27 mouse cellular contexts compared by ENCODE assay signal in the genomic region with DNA sequence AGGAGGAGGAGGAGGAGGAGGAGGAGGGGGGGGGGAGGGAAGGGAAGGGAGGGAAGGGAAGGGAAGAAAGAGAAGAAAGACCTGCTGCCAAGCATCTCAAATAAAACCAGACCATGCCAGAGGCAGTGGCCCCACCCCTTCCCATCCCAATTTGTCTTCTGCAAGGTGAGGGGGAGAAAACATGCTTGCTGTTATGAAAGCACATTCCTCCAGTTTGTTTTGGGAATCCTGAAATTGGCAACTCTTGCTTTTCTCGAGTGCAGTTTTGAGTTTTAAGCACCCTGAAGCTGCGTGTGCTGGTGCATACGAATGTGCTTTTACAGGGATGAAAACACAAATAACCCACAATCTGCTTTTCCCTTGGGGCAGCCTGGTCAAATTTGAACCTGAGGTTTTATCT.
DNase-seq lines count a peak whose midpoint lies in the region; ATAC-seq and TF ChIP-seq lines count a peak whose summit lies in the region.
"Had no signal": no experiment of that assay in that cellular context is flagged by ENCODE, and none has a peak within 500 bp of the region (broad histone marks: within the 10 kb centered on the region; RNA-seq: fewer than 3 reads in every experiment).

No protein-coding gene starts in this region.

- TF ChIP-seq POLR2A in kidney, adult 2 months (IDR thresholded peaks at IDR 0.05; ENCODE audit: low read depth, low read length): no peak

- H3K9ac ChIP-seq in midbrain, embryonic 11.5 days (ENCODE audit: low read length): no peak overlapping the region
- H3K9ac ChIP-seq in midbrain, embryonic 16.5 days (ENCODE audit: low read depth, low read length): no peak overlapping the region
- H3K9ac ChIP-seq: embryonic facial prominence, embryonic 12.5 days; forebrain, embryonic 13.5 days; forebrain, embryonic 15.5 days had no signal

- no peak overlapping the region for H3K4me3 ChIP-seq in kidney, adult 2 months (ENCODE audit: insufficient read depth, low read depth, low read length)
- H3K4me3 ChIP-seq in midbrain, embryonic 11.5 days (ENCODE audit: low read depth, low read length): no peak overlapping the region
- H3K4me3 ChIP-seq in midbrain, embryonic 16.5 days (ENCODE audit: low read depth, low read length): no peak overlapping the region
- H3K4me3 ChIP-seq: embryonic facial prominence, embryonic 10.5 days; embryonic facial prominence, embryonic 12.5 days; forebrain, embryonic 13.5 days; forebrain, embryonic 15.5 days had no signal

- H3K27ac ChIP-seq in kidney, adult 2 months (ENCODE audit: insufficient read depth, low read depth, low read length): no peak overlapping the region
- H3K27ac ChIP-seq in midbrain, embryonic 11.5 days (ENCODE audit: low read depth, low read length): no peak overlapping the region
- no peak overlapping the region for H3K27ac ChIP-seq in midbrain, embryonic 16.5 days (ENCODE audit: low read length)
- H3K27ac ChIP-seq: embryonic facial prominence, embryonic 10.5 days; embryonic facial prominence, embryonic 12.5 days; forebrain, embryonic 13.5 days; forebrain, embryonic 15.5 days had no signal

- H3K9me3 ChIP-seq in midbrain, embryonic 11.5 days (ENCODE audit: control insufficient read depth, low read length): no peaks in the 10 kb centered on the region
- no peaks in the 10 kb centered on the region for H3K9me3 ChIP-seq in midbrain, embryonic 16.5 days (replicated peaks; ENCODE audit: control insufficient read depth, low read length, poor library complexity, severe bottlenecking)
- H3K9me3 ChIP-seq: embryonic facial prominence, embryonic 10.5 days; embryonic facial prominence, embryonic 12.5 days; forebrain, embryonic 13.5 days; forebrain, embryonic 15.5 days had no signal

- no peak for DNase-seq in frontal cortex, postnatal 25 days (ENCODE audit: low spot score in 2 of 2)
- DNase-seq in kidney, adult 2 months: peak; percentile 5
- no peak for DNase-seq in kidney, adult 18-20 months
- peak; percentile 57 for DNase-seq in midbrain, embryonic 11.5 days (ENCODE audit: low spot score, missing footprints)
- peak; percentile 48 for DNase-seq in telencephalon, adult 2 months (ENCODE audit: low read depth, low spot score)
- no peak for DNase-seq in lung, postnatal 10 days
- DNase-seq: adrenal gland, adult 8-10 months; adrenal gland, postnatal 14 days; adrenal gland, postnatal 36 days; B cell, adult 2 months; cerebellum, adult 11 months; cerebellum, adult 18-20 months; cerebellum, adult 8-10 months; cerebellum, adult 9-11 months; cerebellum, postnatal 14 days; cerebellum, postnatal 36 days had no signal

- TF ChIP-seq CTCF in kidney, adult 2 months (conservative IDR thresholded peaks at IDR 0.05; ENCODE audit: insufficient read depth, insufficient read length, low read depth, low read length): no peak

- no peaks in the 10 kb centered on the region; the same call in 1 of the 2 replicates for H3K27me3 ChIP-seq in kidney, adult 2 months (replicated peaks; ENCODE audit: control insufficient read depth, insufficient read depth, low read length)
- H3K27me3 ChIP-seq in midbrain, embryonic 11.5 days (ENCODE audit: control insufficient read depth, insufficient read depth, low read length): no peaks in the 10 kb centered on the region
- H3K27me3 ChIP-seq in midbrain, embryonic 16.5 days (ENCODE audit: control insufficient read depth, insufficient read depth, low read depth, low read length): no peaks in the 10 kb centered on the region
- H3K27me3 ChIP-seq: CH12.LX; embryonic facial prominence, embryonic 12.5 days; forebrain, embryonic 13.5 days; forebrain, embryonic 15.5 days; Patski had no signal

- WGBS in kidney, adult 2 months: 65% methylated on average over 3 of the region's 3 CpGs
- WGBS in midbrain, embryonic 11.5 days: 82% methylated on average over 3 of the region's 3 CpGs
- 73% methylated on average over 3 of the region's 3 CpGs for WGBS in midbrain, embryonic 16.5 days

- H3K4me1 ChIP-seq in kidney, adult 2 months (ENCODE audit: control insufficient read depth, insufficient read depth, low read length): no peaks in the 10 kb centered on the region
- no peaks in the 10 kb centered on the region for H3K4me1 ChIP-seq in midbrain, embryonic 11.5 days (ENCODE audit: control insufficient read depth, insufficient read depth, low read length)
- H3K4me1 ChIP-seq in midbrain, embryonic 16.5 days (ENCODE audit: control insufficient read depth, insufficient read depth, low read length): 0 out of 2 replicates have a peak, but pooled peaks cover 3% of the 10 kb centered on the region
- H3K4me1 ChIP-seq: embryonic facial prominence, embryonic 10.5 days; embryonic facial prominence, embryonic 12.5 days; forebrain, embryonic 13.5 days; forebrain, embryonic 15.5 days had no signal

- no peaks in the 10 kb centered on the region for H3K36me3 ChIP-seq in kidney, adult 2 months (ENCODE audit: control insufficient read depth, insufficient read depth, low read length)
- no peaks in the 10 kb centered on the region for H3K36me3 ChIP-seq in midbrain, embryonic 11.5 days (ENCODE audit: control insufficient read depth, insufficient read depth, low read length)
- no peaks in the 10 kb centered on the region for H3K36me3 ChIP-seq in midbrain, embryonic 16.5 days (ENCODE audit: control insufficient read depth, insufficient read depth, low read length)
- H3K36me3 ChIP-seq: embryonic facial prominence, embryonic 10.5 days; embryonic facial prominence, embryonic 12.5 days; forebrain, embryonic 15.5 days; G1E had no signal

- no peak overlapping the region for H3K4me2 ChIP-seq in midbrain, embryonic 11.5 days
- H3K4me2 ChIP-seq in midbrain, embryonic 16.5 days (ENCODE audit: low read length): no peak overlapping the region
- H3K4me2 ChIP-seq: embryonic facial prominence, embryonic 12.5 days; forebrain, embryonic 13.5 days; forebrain, embryonic 15.5 days had no signal

- ATAC-seq in frontal cortex, adult (ENCODE audit: low TSS enrichment): peak; percentile 67
- no peak for ATAC-seq in midbrain, embryonic 11.5 days (ENCODE audit: low FRiP score)
- no peak for ATAC-seq in midbrain, embryonic 16.5 days
- ATAC-seq: activated CD4-positive, CD25-positive, alpha-beta regulatory T cell, adult 4 months; CD4-positive, CD25-positive, alpha-beta regulatory T cell, adult 4 months; forebrain, embryonic 13.5 days; forebrain, embryonic 15.5 days; Patski had no signal

Comparison
In these comparisons a context has a peak if more than half of its experiments do, and no peak if none do; other contexts are left out.
1. DNase-seq: peak in kidney, adult 2 months (single experiment), midbrain, embryonic 11.5 days (single experiment) and telencephalon, adult 2 months (single experiment); none in frontal cortex, postnatal 25 days (0 of 2), kidney, adult 18-20 months (single experiment) and lung, postnatal 10 days (single experiment).